ENCODE assay signal across 10 mouse cellular contexts in genomic region chr7:112620322-112621179, GRCm38 (mm10). TPM values are rescaled to one million over a fixed set of nuclear protein-coding genes. Genes with fewer than 3 reads are reported as not detected.
DNase-seq lines count a peak whose midpoint lies in the region; ATAC-seq lines count a peak whose summit lies in the region.
"Had no signal": no experiment of that assay in that cellular context is flagged by ENCODE, and none has a peak within 500 bp of the region (broad histone marks: within the 10 kb centered on the region; RNA-seq: fewer than 3 reads in every experiment).

No protein-coding gene starts in this region.

- no peaks in the 10 kb centered on the region for H3K9me3 ChIP-seq in forebrain, embryonic 16.5 days (ENCODE audit: control insufficient read depth, low read length)
- no peaks in the 10 kb centered on the region for H3K9me3 ChIP-seq in forebrain, embryonic 11.5 days (ENCODE audit: control insufficient read depth, low read length)
- H3K9me3 ChIP-seq in neural tube, embryonic 13.5 days = no peaks in the 10 kb centered on the region
- H3K9me3 ChIP-seq in lung, embryonic 15.5 days = no peaks in the 10 kb centered on the region
- H3K9me3 ChIP-seq: neural tube, embryonic 12.5 days had no signal

- DNase-seq in forebrain, embryonic 11.5 days (ENCODE audit: low spot score) = no peak
- no peak for DNase-seq in neural tube, embryonic 10.5 days (ENCODE audit: extremely low spot score, low spot score)
- peak; percentile 32 for DNase-seq in heart, postnatal 4 days
- no peak for DNase-seq in embryo, embryonic 10.5 days (ENCODE audit: low spot score)

- H3K36me3 ChIP-seq in forebrain, embryonic 16.5 days (ENCODE audit: control insufficient read depth, insufficient read depth) = no peaks in the 10 kb centered on the region
- H3K36me3 ChIP-seq in forebrain, embryonic 11.5 days (ENCODE audit: control insufficient read depth, insufficient read depth, low read length) = no peaks in the 10 kb centered on the region
- no peaks in the 10 kb centered on the region for H3K36me3 ChIP-seq in neural tube, embryonic 13.5 days
- H3K36me3 ChIP-seq in lung, embryonic 15.5 days = no peaks in the 10 kb centered on the region
- H3K36me3 ChIP-seq: neural tube, embryonic 12.5 days had no signal

- no peak overlapping the region for H3K9ac ChIP-seq in forebrain, embryonic 16.5 days (replicated peaks; ENCODE audit: low read depth, low read length)
- H3K9ac ChIP-seq in forebrain, embryonic 11.5 days (ENCODE audit: low read length) = no peak overlapping the region
- H3K9ac ChIP-seq in neural tube, embryonic 13.5 days = no peak overlapping the region
- H3K9ac ChIP-seq in lung, embryonic 15.5 days = no peak overlapping the region
- H3K9ac ChIP-seq: neural tube, embryonic 12.5 days had no signal

- no peak overlapping the region for H3K4me3 ChIP-seq in forebrain, embryonic 16.5 days (replicated peaks; ENCODE audit: low read length)
- H3K4me3 ChIP-seq in forebrain, embryonic 11.5 days (ENCODE audit: low read depth, low read length) = no peak overlapping the region
- H3K4me3 ChIP-seq in neural tube, embryonic 13.5 days = no peak overlapping the region
- H3K4me3 ChIP-seq in lung, embryonic 15.5 days = peak overlapping the region; percentile 1; the same call in 1 of the 2 replicates
- H3K4me3 ChIP-seq: neural tube, embryonic 12.5 days had no signal

- H3K27ac ChIP-seq in forebrain, embryonic 16.5 days (ENCODE audit: low read length) = 0 out of 2 replicates have a peak overlapping the region, but pooled peaks have one; percentile 41
- H3K27ac ChIP-seq in forebrain, embryonic 11.5 days (ENCODE audit: low read depth, low read length) = no peak overlapping the region
- H3K27ac ChIP-seq in neural tube, embryonic 13.5 days (replicated peaks) = 0 out of 2 replicates have a peak overlapping the region, but pooled peaks have one; percentile 33
- H3K27ac ChIP-seq in lung, embryonic 15.5 days = no peak overlapping the region
- H3K27ac ChIP-seq: neural tube, embryonic 12.5 days had no signal

- peak overlapping the region; percentile 28; the same call in 1 of the 2 replicates for H3K4me2 ChIP-seq in forebrain, embryonic 16.5 days (ENCODE audit: low read length)
- H3K4me2 ChIP-seq in forebrain, embryonic 11.5 days (ENCODE audit: low read depth, low read length, severe bottlenecking) = no peak overlapping the region
- H3K4me2 ChIP-seq in neural tube, embryonic 13.5 days = no peak overlapping the region
- peak overlapping the region; percentile 37; the same call in 1 of the 2 replicates for H3K4me2 ChIP-seq in lung, embryonic 15.5 days
- H3K4me2 ChIP-seq: neural tube, embryonic 12.5 days had no signal

- WGBS in forebrain, embryonic 16.5 days = 60% methylated on average over 22 of the region's 22 CpGs
- 84% methylated on average over 22 of the region's 22 CpGs for WGBS in forebrain, embryonic 11.5 days
- whole genome bisulfite sequencing in neural tube, embryonic 13.5 days = 73% methylated on average over 22 of the region's 22 CpGs
- WGBS in lung, embryonic 15.5 days = 56% methylated on average over 22 of the region's 22 CpGs

- ATAC-seq in forebrain, embryonic 16.5 days = 0 out of 2 replicates have a peak, but pooled peaks have one; percentile 49
- ATAC-seq in forebrain, embryonic 11.5 days (replicated peaks; ENCODE audit: low FRiP score) = no peak
- ATAC-seq in neural tube, embryonic 13.5 days (ENCODE audit: low read depth) = no peak
- no peak for ATAC-seq in lung, embryonic 15.5 days (ENCODE audit: borderline replicate concordance, extremely low read depth, low FRiP score, low TSS enrichment)
- ATAC-seq in monocyte, adult 5-6 weeks (replicated peaks; ENCODE audit: insufficient number of reproducible peaks, low FRiP score, low TSS enrichment, poor library complexity, severe bottlenecking) = no peak

- H3K4me1 ChIP-seq in forebrain, embryonic 16.5 days (replicated peaks; ENCODE audit: control insufficient read depth, insufficient read depth, low read length) = peaks cover 5% of the 10 kb centered on the region; the same call in 1 of the 2 replicates
- no peaks in the 10 kb centered on the region for H3K4me1 ChIP-seq in forebrain, embryonic 11.5 days (replicated peaks; ENCODE audit: control insufficient read depth, insufficient read depth, low read length)
- H3K4me1 ChIP-seq in neural tube, embryonic 13.5 days (replicated peaks) = peaks cover 5% of the 10 kb centered on the region
- H3K4me1 ChIP-seq in lung, embryonic 15.5 days = peaks cover 7% of the 10 kb centered on the region
- H3K4me1 ChIP-seq: neural tube, embryonic 12.5 days had no signal

- no peaks in the 10 kb centered on the region for H3K27me3 ChIP-seq in forebrain, embryonic 16.5 days (replicated peaks; ENCODE audit: control insufficient read depth, insufficient read depth, low read length)
- no peaks in the 10 kb centered on the region for H3K27me3 ChIP-seq in forebrain, embryonic 11.5 days (ENCODE audit: control insufficient read depth, insufficient read depth, low read length)
- H3K27me3 ChIP-seq in neural tube, embryonic 13.5 days = no peaks in the 10 kb centered on the region
- H3K27me3 ChIP-seq in lung, embryonic 15.5 days = no peaks in the 10 kb centered on the region
- H3K27me3 ChIP-seq: neural tube, embryonic 12.5 days had no signal

RNA-seq across cellular contexts. Expression of gene Tead1, which starts 58.6 kb away (rescaled TPM):
- 10.3 and 17.6 TPM in 2 replicates for polyA plus RNA-seq in forebrain, embryonic 16.5 days (2015; fragmentation: Nextera tagmentation; extraction: Ambion mirVana)
- 17.9 and 24.9 TPM in 2 replicates for polyA plus RNA-seq in forebrain, embryonic 11.5 days (2014; fragmentation: Nextera tagmentation; extraction: Ambion mirVana)
- polyA plus RNA-seq in neural tube, embryonic 13.5 days (2015; fragmentation: Nextera tagmentation; extraction: Ambion mirVana) = 18.5 and 19.6 TPM in 2 replicates
- 100 to 1,000 TPM; 180 to 186 TPM for total RNA-seq in heart, postnatal 4 days (2021)
- polyA plus RNA-seq in lung, embryonic 15.5 days (2015; fragmentation: Nextera tagmentation; extraction: Ambion mirVana) = 23.1 and 30.0 TPM in 2 replicates
- not detected in 3 replicates for total RNA-seq in monocyte, adult 5-6 weeks (2017)
- total RNA-seq: MEL had no signal

Comparison
In these comparisons a context has a peak if more than half of its experiments do, and no peak if none do; other contexts are left out.
1. H3K27ac ChIP-seq: peak in forebrain, embryonic 16.5 days (single experiment) and neural tube, embryonic 13.5 days (single experiment); none in forebrain, embryonic 11.5 days (single experiment) and lung, embryonic 15.5 days (single experiment).
2. H3K4me2 ChIP-seq: peak in forebrain, embryonic 16.5 days (single experiment) and lung, embryonic 15.5 days (single experiment); none in forebrain, embryonic 11.5 days (single experiment) and neural tube, embryonic 13.5 days (single experiment).